Mouse (Mus musculus): Measurements from ENCODE around the gene Ifitm3.

- TF ChIP-seq CTCF (IDR thresholded peaks at IDR 0.05; ENCODE audit: insufficient read depth, low read length) = no peak
- TF ChIP-seq POLR2A (IDR thresholded peaks at IDR 0.05; ENCODE audit: borderline replicate concordance, extremely low read depth, low read depth, low read length) = no peak
Measured at GRCm38 (mm10) chr7:141041661-141042060, 31.1 kb upstream of the Ifitm3 start.

Measured in lung, adult 2 months (tissue).